Mouse (Mus musculus): ENCODE data around the gene Hpgd.

The Hpgd gene

GRCm38 (mm10) chr8:56315189-56315588, 20.8 kb downstream of the Hpgd start:
- no peak for DNase-seq (ENCODE audit: extremely low read depth, insufficient read length, low spot score)

GRCm38 (mm10) chr8:56323276-56323675, 28.9 kb downstream of the Hpgd start:
- no peak for DNase-seq (ENCODE audit: extremely low read depth, insufficient read length, low spot score)

- no peak for DNase-seq (ENCODE audit: extremely low read depth, insufficient read length, low spot score)
Observed at GRCm38 (mm10) chr8:56327709-56328108, 33.3 kb downstream of the Hpgd start.

GRCm38 (mm10) chr8:56328130-56328542, 33.8 kb downstream of the Hpgd start:
- DNase-seq (ENCODE audit: extremely low read depth, insufficient read length, low spot score): no peak

- no peak for DNase-seq (ENCODE audit: extremely low read depth, insufficient read length, low spot score)
Observed at GRCm38 (mm10) chr8:56335390-56336000, 41.1 kb downstream of the Hpgd start.

GRCm38 (mm10) chr8:56336771-56337170, 42.4 kb downstream of the Hpgd start:
- DNase-seq (ENCODE audit: extremely low read depth, insufficient read length, low spot score): no peak

GRCm38 (mm10) chr8:56343505-56343904, 49.1 kb downstream of the Hpgd start:
- DNase-seq (ENCODE audit: extremely low read depth, insufficient read length, low spot score): no peak

GRCm38 (mm10) chr8:56343940-56344339, 49.6 kb downstream of the Hpgd start:
- no peak for DNase-seq (ENCODE audit: extremely low read depth, insufficient read length, low spot score)

GRCm38 (mm10) chr8:56344359-56344758, 50.0 kb downstream of the Hpgd start:
- DNase-seq (ENCODE audit: extremely low read depth, insufficient read length, low spot score): peak; percentile 1

GRCm38 (mm10) chr8:56345641-56346420, 51.4 kb downstream of the Hpgd start:
- DNase-seq (ENCODE audit: extremely low read depth, insufficient read length, low spot score): no peak

- no peak for DNase-seq (ENCODE audit: extremely low read depth, insufficient read length, low spot score)
Observed at GRCm38 (mm10) chr8:56363180-56363579, 68.8 kb downstream of the Hpgd start.

Measured in 3134 (cell line).